Mouse (Mus musculus): ENCODE data around the gene Ep400. TPM values are rescaled to one million over a fixed set of nuclear protein-coding genes. Genes with fewer than 3 reads are reported as not detected.
A peak's percentile ranks its signal among the peaks of the same experiment; 100 is the strongest.

Ep400 gene
- total RNA-seq, 2 experiments from 2014 or later, result 68.1 to 127 TPM

- no peak for ATAC-seq (replicated peaks; ENCODE audit: poor library complexity, severe bottlenecking)
These were observed 66.5 kb downstream of the Ep400 start for GRCm38 (mm10) chr5:110704004-110704403.

- no peak for ATAC-seq (replicated peaks; ENCODE audit: poor library complexity, severe bottlenecking)
These were observed 71.9 kb downstream of the Ep400 start for GRCm38 (mm10) chr5:110698617-110699016.

GRCm38 (mm10) chr5:110682041-110682440, 88.5 kb downstream of the Ep400 start:
- peak; percentile 95 for ATAC-seq (replicated peaks; ENCODE audit: poor library complexity, severe bottlenecking)

- no peak for ATAC-seq (replicated peaks; ENCODE audit: poor library complexity, severe bottlenecking)
These were observed 104.9 kb downstream of the Ep400 start for GRCm38 (mm10) chr5:110665486-110666121.

GRCm38 (mm10) chr5:110664750-110665269, 105.7 kb downstream of the Ep400 start:
- ATAC-seq (replicated peaks; ENCODE audit: poor library complexity, severe bottlenecking), result no peak

- ATAC-seq (replicated peaks; ENCODE audit: poor library complexity, severe bottlenecking), result no peak
These were observed 106.5 kb downstream of the Ep400 start for GRCm38 (mm10) chr5:110664041-110664440.

GRCm38 (mm10) chr5:110659682-110660081, 110.8 kb downstream of the Ep400 start:
- ATAC-seq (replicated peaks; ENCODE audit: poor library complexity, severe bottlenecking), result no peak

- no peak for ATAC-seq (replicated peaks; ENCODE audit: poor library complexity, severe bottlenecking)
These were observed 116.8 kb downstream of the Ep400 start for GRCm38 (mm10) chr5:110653686-110654085.

- peak; percentile 85 for ATAC-seq (replicated peaks; ENCODE audit: poor library complexity, severe bottlenecking)
These were observed 117.5 kb downstream of the Ep400 start, which contains the start of the genes Noc4l and Ddx51 for GRCm38 (mm10) chr5:110652719-110653648. Noc4l (minus strand) TSS chr5:110653417. Ddx51 (plus strand) TSS chr5:110653451.

GRCm38 (mm10) chr5:110646377-110646776, 124.1 kb downstream of the Ep400 start:
- ATAC-seq (replicated peaks; ENCODE audit: poor library complexity, severe bottlenecking), result no peak

- peak; percentile 91 for ATAC-seq (replicated peaks; ENCODE audit: poor library complexity, severe bottlenecking)
These were observed 131.1 kb downstream of the Ep400 start for GRCm38 (mm10) chr5:110639459-110639858.

GRCm38 (mm10) chr5:110638306-110639074, 132.0 kb downstream of the Ep400 start:
- no peak for ATAC-seq (replicated peaks; ENCODE audit: poor library complexity, severe bottlenecking)

- peak; percentile 63 for ATAC-seq (replicated peaks; ENCODE audit: poor library complexity, severe bottlenecking)
These were observed 134.4 kb downstream of the Ep400 start for GRCm38 (mm10) chr5:110635951-110636707.

- no peak for ATAC-seq (replicated peaks; ENCODE audit: poor library complexity, severe bottlenecking)
These were observed 140.9 kb downstream of the Ep400 start for GRCm38 (mm10) chr5:110629525-110630120.

- no peak for ATAC-seq (replicated peaks; ENCODE audit: poor library complexity, severe bottlenecking)
These were observed 142.4 kb downstream of the Ep400 start for GRCm38 (mm10) chr5:110628156-110628555.

GRCm38 (mm10) chr5:110627351-110627750, 143.2 kb downstream of the Ep400 start:
- ATAC-seq (replicated peaks; ENCODE audit: poor library complexity, severe bottlenecking), result no peak

GRCm38 (mm10) chr5:110624319-110624718, 146.2 kb downstream of the Ep400 start:
- ATAC-seq (replicated peaks; ENCODE audit: poor library complexity, severe bottlenecking), result no peak

- no peak for ATAC-seq (replicated peaks; ENCODE audit: poor library complexity, severe bottlenecking)
These were observed 151.3 kb downstream of the Ep400 start for GRCm38 (mm10) chr5:110619226-110619625.
